Mouse (Mus musculus) lung, embryonic 14.5 days (tissue): Measurements from ENCODE around the gene Tomm20. TPM values are rescaled to one million over a fixed set of nuclear protein-coding genes. Genes with fewer than 3 reads are reported as not detected.

Experiments
- ATAC-seq: fragments of 200-750 bp; cut with Nextera tagmentation; 2 replicates; pipeline ENCODE4 v1.8.0; 2017; ENCODE audit warnings: mild to moderate bottlenecking, moderate TSS enrichment, moderate library complexity; ENCODE audit not compliant: insufficient read depth
- DNase-seq: peaks from one replicate; pipeline ENCODE4 v3.0.0-alpha.2; 2015
- H3K27ac ChIP-seq: fragments of 300-500 bp; sonication (generic); 2 replicates; pipeline ENCODE4 v1.5.1; 2014; ENCODE audit warnings: low read depth, mild to moderate bottlenecking, moderate library complexity
- H3K27me3 ChIP-seq: fragments of 300-500 bp; sonication (generic); 2 replicates; pipeline ENCODE4 v1.6.1; 2014; ENCODE audit warnings: low read length, control low read depth; ENCODE audit not compliant: insufficient read depth
- H3K36me3 ChIP-seq: fragments of 300-500 bp; sonication (generic); 2 replicates; pipeline ENCODE4 v1.6.1; 2014; ENCODE audit warnings: control low read depth; ENCODE audit not compliant: insufficient read depth
- H3K4me1 ChIP-seq: fragments of 300-500 bp; sonication (generic); 2 replicates; pipeline ENCODE4 v1.6.1; 2014; ENCODE audit warnings: antibody characterized with exemption, control low read depth; ENCODE audit not compliant: insufficient read depth
- H3K4me2 ChIP-seq: fragments of 300-500 bp; sonication (generic); 2 replicates; pipeline ENCODE4 v1.6.1; 2014; ENCODE audit warnings: mild to moderate bottlenecking
- H3K4me3 ChIP-seq: fragments of 300-500 bp; sonication (generic); 2 replicates; pipeline ENCODE4 v1.5.1; 2014; ENCODE audit warnings: low read depth, low read length
- H3K9ac ChIP-seq: fragments of 300-500 bp; sonication (generic); 2 replicates; pipeline ENCODE4 v1.6.1; 2014
- H3K9me3 ChIP-seq: fragments of 300-500 bp; sonication (generic); 2 replicates; pipeline ENCODE4 v1.6.1; 2016; ENCODE audit warnings: low read depth, low read length, control low read depth
- CTCF ChIP-seq: IDR thresholded peaks from 2 replicates; pipeline ENCODE4 v1.5.1; 2016; ENCODE audit warnings: antibody characterized with exemption, low read depth
- WGBS: fragments of 180-500 bp; shearing (Covaris S2); extraction: QIAGEN DNeasy Blood & Tissue Kit; methylation state at CpG from one replicate; pipeline ENCODE4 v1.1.7; 2014; 5-methylcytosine and 5-hydroxymethylcytosine counted together
- polyA plus RNA-seq: library from polyadenylated mRNA; unstranded; fragments of >200 nt; fragmentation: Nextera tagmentation; extraction: Ambion mirVana; gene quantifications from 2 replicates; pipeline ENCODE4 v1.2.1, GENCODE M21; 2014

Gene Tomm20
- polyA plus RNA-seq, 1 experiment from 2014 or later, result 218 TPM

- no peaks in the 10 kb centered on the region for H3K9me3 ChIP-seq
- H3K4me1 ChIP-seq, result no peaks in the 10 kb centered on the region; the same call in 1 of the 2 replicates
- 45% methylated on average over 9 of the region's 9 CpGs for WGBS
- ATAC-seq, result no peak
- H3K27me3 ChIP-seq, result no peaks in the 10 kb centered on the region
- no peak overlapping the region for H3K27ac ChIP-seq
- H3K36me3 ChIP-seq, result no peaks in the 10 kb centered on the region
- H3K4me3 ChIP-seq, result no peak overlapping the region
- H3K9ac ChIP-seq, result no peak overlapping the region
- no peak overlapping the region for H3K4me2 ChIP-seq
- TF ChIP-seq CTCF, result no peak
- DNase-seq, result no peak
Observed at GRCm38 (mm10) chr8:126903224-126903895, 42.3 kb downstream of the Tomm20 start.

- 86% methylated on average over 1 of the region's 1 CpGs for WGBS
- Histone ChIP-seq H3K9ac (no peak overlapping the region), H3K4me3 (no peak overlapping the region), H3K27me3 (no peaks in the 10 kb centered on the region), H3K4me1 (no peaks in the 10 kb centered on the region; the same call in 1 of the 2 replicates), H3K36me3 (no peaks in the 10 kb centered on the region), H3K4me2 (no peak overlapping the region), H3K9me3 (no peaks in the 10 kb centered on the region), H3K27ac (no peak overlapping the region)
- ATAC-seq, result no peak
- no peak for DNase-seq
- no peak for TF ChIP-seq CTCF
Observed at GRCm38 (mm10) chr8:126901612-126902011, 44.0 kb downstream of the Tomm20 start.

GRCm38 (mm10) chr8:126901049-126901448 lies 44.6 kb downstream of the Tomm20 start:
- Histone ChIP-seq H3K9me3 (no peaks in the 10 kb centered on the region), H3K4me2 (no peak overlapping the region), H3K36me3 (no peaks in the 10 kb centered on the region), H3K27me3 (no peaks in the 10 kb centered on the region), H3K9ac (no peak overlapping the region), H3K4me1 (no peaks in the 10 kb centered on the region; the same call in 1 of the 2 replicates), H3K4me3 (no peak overlapping the region), H3K27ac (no peak overlapping the region)
- ATAC-seq, result no peak
- TF ChIP-seq CTCF, result no peak
- whole genome bisulfite sequencing, result 28% methylated on average over 2 of the region's 2 CpGs
- no peak for DNase-seq

GRCm38 (mm10) chr8:126895133-126895532 lies 50.5 kb downstream of the Tomm20 start:
- Histone ChIP-seq H3K36me3 (no peaks in the 10 kb centered on the region), H3K4me3 (no peak overlapping the region), H3K4me1 (no peaks in the 10 kb centered on the region), H3K9me3 (no peaks in the 10 kb centered on the region; the same call in 1 of the 2 replicates), H3K9ac (no peak overlapping the region), H3K27me3 (no peaks in the 10 kb centered on the region), H3K27ac (no peak overlapping the region), H3K4me2 (no peak overlapping the region)
- DNase-seq (peak; percentile 45), ATAC-seq (no peak)
- no peak for TF ChIP-seq CTCF
- 26% methylated on average over 6 of the region's 6 CpGs for WGBS

- TF ChIP-seq CTCF, result no peak
- Histone ChIP-seq H3K27me3 (no peaks in the 10 kb centered on the region), H3K4me1 (peaks cover 17% of the 10 kb centered on the region), H3K4me2 (no peak overlapping the region), H3K36me3 (no peaks in the 10 kb centered on the region), H3K4me3 (no peak overlapping the region), H3K9me3 (no peaks in the 10 kb centered on the region; the same call in 1 of the 2 replicates), H3K27ac (peak overlapping the region; percentile 91), H3K9ac (no peak overlapping the region)
- ATAC-seq, result no peak
- DNase-seq, result no peak
- 80% methylated on average over 3 of the region's 3 CpGs for WGBS
Observed at GRCm38 (mm10) chr8:126887639-126888006, 58.0 kb downstream of the Tomm20 start.

GRCm38 (mm10) chr8:126886741-126887638 lies 58.7 kb downstream of the Tomm20 start:
- no peak overlapping the region for H3K4me3 ChIP-seq

More at GRCm38 (mm10) chr8:126886741-126887638, 58.7 kb downstream of the Tomm20 start:
- no peak for TF ChIP-seq CTCF
- H3K27me3 ChIP-seq, result no peaks in the 10 kb centered on the region
- 41% methylated on average over 8 of the region's 8 CpGs for WGBS
- no peak overlapping the region for H3K9ac ChIP-seq
- peak; percentile 42 for ATAC-seq
- no peak overlapping the region for H3K4me2 ChIP-seq
- peak; percentile 84 for DNase-seq
- H3K36me3 ChIP-seq, result no peaks in the 10 kb centered on the region
- peaks cover 17% of the 10 kb centered on the region for H3K4me1 ChIP-seq
- peak overlapping the region; percentile 91 for H3K27ac ChIP-seq
- H3K9me3 ChIP-seq, result no peaks in the 10 kb centered on the region; the same call in 1 of the 2 replicates
